ENCODE assay signal across 9 mouse cellular contexts in genomic region chr7:72047588-72048585, GRCm38 (mm10).
DNase-seq lines count a peak whose midpoint lies in the region; ATAC-seq and TF ChIP-seq lines count a peak whose summit lies in the region.
"Had no signal": no experiment of that assay in that cellular context is flagged by ENCODE, and none has a peak within 500 bp of the region (broad histone marks: within the 10 kb centered on the region; RNA-seq: fewer than 3 reads in every experiment).

No protein-coding gene starts in this region.

- H3K4me2 ChIP-seq in stomach, embryonic 16.5 days (ENCODE audit: low read depth, low read length): peak overlapping the region; percentile 6; the same call in 1 of the 2 replicates
- H3K4me2 ChIP-seq in stomach, postnatal 0 days (replicated peaks; ENCODE audit: low read depth): no peak overlapping the region
- H3K4me2 ChIP-seq: liver, embryonic 13.5 days had no signal

- H3K36me3 ChIP-seq in stomach, embryonic 16.5 days (ENCODE audit: control insufficient read depth, insufficient read depth, low read length): no peaks in the 10 kb centered on the region
- no peaks in the 10 kb centered on the region for H3K36me3 ChIP-seq in stomach, postnatal 0 days (ENCODE audit: control insufficient read depth, insufficient read depth, low read length)
- H3K36me3 ChIP-seq: liver, embryonic 13.5 days had no signal

- peak; percentile 5 to 15 for DNase-seq in kidney, postnatal 4 days
- no peak for DNase-seq in kidney, adult 8-10 months
- no peak for DNase-seq in stomach, postnatal 0 days (ENCODE audit: low spot score)
- peak; percentile 10 for DNase-seq in lung, postnatal 25 days (ENCODE audit: low spot score)
- no peak for DNase-seq in adipocyte (ENCODE audit: low spot score)
- DNase-seq: liver, embryonic 13.5 days; thymus, adult 2 months had no signal

- no peaks in the 10 kb centered on the region for H3K4me1 ChIP-seq in stomach, embryonic 16.5 days (ENCODE audit: control insufficient read depth, insufficient read depth, low read length)
- H3K4me1 ChIP-seq in stomach, postnatal 0 days (replicated peaks; ENCODE audit: control insufficient read depth, insufficient read depth): no peaks in the 10 kb centered on the region
- H3K4me1 ChIP-seq: liver, embryonic 13.5 days had no signal

- no peaks in the 10 kb centered on the region for H3K9me3 ChIP-seq in stomach, embryonic 16.5 days (replicated peaks; ENCODE audit: control insufficient read depth, low read length)
- no peaks in the 10 kb centered on the region for H3K9me3 ChIP-seq in stomach, postnatal 0 days (ENCODE audit: control insufficient read depth, low read length)
- H3K9me3 ChIP-seq: liver, embryonic 13.5 days had no signal

- WGBS in stomach, embryonic 16.5 days: 52% methylated on average over 20 of the region's 20 CpGs
- 50% methylated on average over 20 of the region's 20 CpGs for WGBS in stomach, postnatal 0 days

- no peaks in the 10 kb centered on the region for H3K27me3 ChIP-seq in stomach, embryonic 16.5 days (ENCODE audit: control insufficient read depth, insufficient read depth, low read length)
- no peaks in the 10 kb centered on the region for H3K27me3 ChIP-seq in stomach, postnatal 0 days (ENCODE audit: control insufficient read depth, insufficient read depth, low read length)
- H3K27me3 ChIP-seq: liver, embryonic 13.5 days had no signal

- H3K4me3 ChIP-seq in stomach, embryonic 16.5 days (replicated peaks; ENCODE audit: low read length): no peak overlapping the region
- no peak overlapping the region for H3K4me3 ChIP-seq in stomach, postnatal 0 days (ENCODE audit: low read depth, low read length)
- H3K4me3 ChIP-seq: liver, embryonic 13.5 days had no signal

- H3K27ac ChIP-seq in stomach, embryonic 16.5 days (ENCODE audit: low read length): no peak overlapping the region
- H3K27ac ChIP-seq in stomach, postnatal 0 days (replicated peaks): no peak overlapping the region
- H3K27ac ChIP-seq: liver, embryonic 13.5 days had no signal

- TF ChIP-seq EP300 in stomach, postnatal 0 days (optimal IDR thresholded peaks at IDR 0.05): no peak

- no peak for TF ChIP-seq CTCF in stomach, postnatal 0 days (IDR thresholded peaks at IDR 0.05; ENCODE audit: low read depth)

- no peak for ATAC-seq in stomach, embryonic 16.5 days (ENCODE audit: insufficient read depth, low FRiP score)
- no peak for ATAC-seq in stomach, postnatal 0 days (ENCODE audit: low FRiP score, low TSS enrichment)
- no peak for ATAC-seq in activated CD4-positive, CD25-positive, alpha-beta regulatory T cell, adult 4 months

- no peak overlapping the region for H3K9ac ChIP-seq in stomach, embryonic 16.5 days (ENCODE audit: low read length)
- no peak overlapping the region for H3K9ac ChIP-seq in stomach, postnatal 0 days (ENCODE audit: low read length)
- H3K9ac ChIP-seq: liver, embryonic 13.5 days had no signal

Comparison
In these comparisons a context has a peak if more than half of its experiments do, and no peak if none do; other contexts are left out.
1. DNase-seq: peak in kidney, postnatal 4 days (2 of 2) and lung, postnatal 25 days (single experiment); none in kidney, adult 8-10 months (0 of 2), stomach, postnatal 0 days (single experiment) and adipocyte (single experiment).